12 mouse cellular contexts compared by ENCODE assay signal in the genomic region with DNA sequence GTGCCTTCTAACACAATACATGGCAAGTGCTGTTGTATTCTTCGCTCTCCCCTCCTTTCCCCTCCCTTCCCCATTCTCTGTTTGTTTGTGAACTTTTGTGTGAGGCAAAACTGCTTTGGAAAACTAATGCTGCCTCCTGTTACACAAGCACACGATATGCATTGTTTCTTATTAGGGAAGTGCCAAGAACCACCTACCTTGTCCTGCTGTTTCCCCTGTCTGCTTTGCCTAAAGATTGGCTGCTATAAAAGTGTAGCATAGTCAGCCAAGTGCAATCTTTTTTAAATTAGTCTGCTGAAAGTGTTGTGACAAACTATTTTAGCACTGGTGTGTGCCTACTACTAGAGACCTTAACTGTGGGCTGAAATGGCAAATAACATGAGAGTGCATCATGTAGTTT. TPM values are rescaled to one million over a fixed set of nuclear protein-coding genes. Genes with fewer than 3 reads are reported as not detected.
DNase-seq lines count a peak whose midpoint lies in the region.
"Had no signal": no experiment of that assay in that cellular context is flagged by ENCODE, and none has a peak within 500 bp of the region (broad histone marks: within the 10 kb centered on the region; RNA-seq: fewer than 3 reads in every experiment).

No protein-coding gene starts in this region.

- DNase-seq in cerebellum, adult 9-11 months = peak; percentile 9
- no peak for DNase-seq in cerebellum, postnatal 4 days (ENCODE audit: low spot score in 2 of 2)
- DNase-seq in left cerebral cortex, adult 11 months (ENCODE audit: low spot score) = peak; percentile 11
- no peak for DNase-seq in left cerebral cortex, postnatal 10 days (ENCODE audit: extremely low spot score in 1 of 2, low spot score in 2 of 2)
- peak; percentile 5 to 58 for DNase-seq in layer of hippocampus, postnatal 14 days (ENCODE audit: low spot score in 2 of 2)
- DNase-seq in telencephalon, adult 2 months (ENCODE audit: low read depth, low spot score) = peak; percentile 80
- no peak for DNase-seq in thymus, postnatal 14 days
- DNase-seq in thymus, postnatal 10 days (ENCODE audit: low spot score in 2 of 2) = no peak
- DNase-seq: adrenal gland, postnatal 25 days; heart, adult 11 months; kidney, adult 8-10 months; kidney, postnatal 4 days had no signal

- intact Hi-C loops in left cerebral cortex, postnatal 10 days (cut with DNase I) = no loop called here

RNA-seq across cellular contexts. Expression of a gene that starts 15.8 kb away (rescaled TPM):
- 10 to 100 TPM; 14.7 to 14.9 TPM for total RNA-seq in left cerebral cortex, postnatal 10 days (2021)
- 10 to 100 TPM; 17.7 to 17.9 TPM for total RNA-seq in layer of hippocampus, postnatal 14 days (2021)

Comparison
In these comparisons a context has a peak if more than half of its experiments do, and no peak if none do; other contexts are left out.
1. DNase-seq: peak in cerebellum, adult 9-11 months (single experiment), left cerebral cortex, adult 11 months (single experiment), layer of hippocampus, postnatal 14 days (2 of 2) and telencephalon, adult 2 months (single experiment); none in cerebellum, postnatal 4 days (0 of 2), left cerebral cortex, postnatal 10 days (0 of 2), thymus, postnatal 14 days (single experiment) and thymus, postnatal 10 days (0 of 2).